Mouse (Mus musculus) liver, postnatal 0 days (tissue): ENCODE data around the gene Usp51.
"Not testable (repeated sequence)": the region's sequence is repeated elsewhere in the genome, so short reads cannot be mapped to it uniquely, and the experiment has no call there.

Source experiments
- CTCF ChIP-seq: sonication (generic); IDR thresholded peaks from 2 replicates; pipeline ENCODE4 v1.5.1; 2016; ENCODE audit warnings: antibody characterized with exemption, low read depth
- EP300 ChIP-seq: IDR thresholded peaks from 2 replicates; pipeline ENCODE4 v1.6.1; 2016; ENCODE audit warnings: antibody characterized with exemption, low read depth, mild to moderate bottlenecking

GRCm38 (mm10) chrX:152989852-152990251 is 16.4 kb upstream of the Usp51 start:
- not testable (repeated sequence) for TF ChIP-seq EP300, CTCF
